Mouse (Mus musculus) liver, adult 2 months (tissue): Measurements from ENCODE around the gene Tmc3. TPM values are rescaled to one million over a fixed set of nuclear protein-coding genes. Genes with fewer than 3 reads are reported as not detected.
A peak's percentile ranks its signal among the peaks of the same experiment; 100 is the strongest.

Experiments
- DNase-seq: peaks from one replicate; pipeline ENCODE4 v3.0.0-alpha.2; 2011; ENCODE audit warnings: low read depth, low spot score; ENCODE audit errors: extremely low read depth
- H3K27ac ChIP-seq: fragments of 200-500 bp; replicated peaks from 2 replicates; pipeline ENCODE4 v1.5.1; 2012; ENCODE audit warnings: low read depth, mild to moderate bottlenecking, control low read depth, inconsistent platforms, low read length; ENCODE audit not compliant: insufficient read depth
- H3K27me3 ChIP-seq: fragments of 200-500 bp; 2 replicates; pipeline ENCODE4 v1.6.1; 2012; ENCODE audit warnings: mild to moderate bottlenecking, moderate library complexity, low read length, inconsistent platforms; ENCODE audit not compliant: control insufficient read depth, insufficient read depth
- H3K36me3 ChIP-seq: fragments of 200-500 bp; 2 replicates; pipeline ENCODE4 v1.6.1; 2012; ENCODE audit warnings: low read length, inconsistent platforms; ENCODE audit not compliant: control insufficient read depth, insufficient read depth
- H3K4me1 ChIP-seq: fragments of 200-500 bp; 2 replicates; pipeline ENCODE4 v1.6.1; 2011; ENCODE audit warnings: low read length; ENCODE audit not compliant: control insufficient read depth, insufficient read depth
- H3K4me3 ChIP-seq: fragments of 200-500 bp; 2 replicates; pipeline ENCODE4 v1.5.1; 2011; ENCODE audit warnings: low read depth, mild to moderate bottlenecking, control low read depth, low read length, moderate library complexity; ENCODE audit not compliant: insufficient read depth
- H3K79me2 ChIP-seq: fragments of 200-500 bp; 2 replicates; pipeline ENCODE4 v1.6.1; 2012; ENCODE audit warnings: inconsistent platforms, mild to moderate bottlenecking, low read length, moderate library complexity; ENCODE audit not compliant: control insufficient read depth, insufficient read depth
- H3K9ac ChIP-seq: fragments of 200-500 bp; 2 replicates; pipeline ENCODE4 v1.6.1; 2012; ENCODE audit warnings: low read depth, mild to moderate bottlenecking, control low read depth, inconsistent platforms, low read length
- CTCF ChIP-seq: fragments of 200-500 bp; IDR thresholded peaks from 2 replicates; pipeline ENCODE4 v1.5.1; 2011; ENCODE audit warnings: low read depth, low read length, control low read depth
- POLR2A ChIP-seq: fragments of 200-500 bp; IDR thresholded peaks from 2 replicates; pipeline ENCODE4 v1.6.1; 2011; ENCODE audit warnings: low read length, control low read depth; ENCODE audit not compliant: insufficient read depth; ENCODE audit errors: extremely low read depth
- WGBS: fragments of 180-500 bp; shearing (Covaris S2); methylation state at CpG from one replicate; pipeline ENCODE4 v1.1.7; 2018; 5-methylcytosine and 5-hydroxymethylcytosine counted together
- polyA plus RNA-seq: library from polyadenylated mRNA; depleted of rRNA; stranded (reverse); fragments of >200 nt; gene quantifications from 2 replicates; pipeline ENCODE4 v1.2.3, GENCODE M21; 2012
- total RNA-seq: library from RNA; depleted of rRNA; stranded (reverse); fragments of >200 nt; gene quantifications from 2 replicates; pipeline ENCODE4 v1.2.3, GENCODE M21; 2014

Tmc3 gene
- total and polyA plus RNA-seq, 2 experiments: 0.15 to 0.28 TPM

DNA sequence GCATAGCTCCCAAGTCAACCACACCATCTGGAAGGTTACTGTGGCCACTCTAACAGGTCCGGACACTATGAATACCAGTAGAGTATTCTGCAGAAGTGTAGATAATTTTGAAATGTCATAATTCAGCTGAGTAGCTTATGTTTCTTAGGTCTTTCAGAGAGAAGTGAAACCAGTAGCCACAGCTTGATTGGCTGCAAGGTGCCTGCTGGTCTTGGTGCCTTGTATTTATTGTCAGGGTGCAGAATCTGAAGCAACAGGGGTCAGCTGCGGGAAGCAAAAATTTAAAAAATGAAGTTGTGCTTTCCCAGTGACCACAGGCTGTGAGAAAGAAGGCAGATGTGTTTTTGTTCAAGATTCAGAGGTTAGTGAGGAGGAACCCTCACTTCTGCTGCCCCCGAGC lies 31.5 kb downstream of the Tmc3 start:
- DNase-seq: peak; percentile 15
- TF ChIP-seq POLR2A: no peak
- no peak for TF ChIP-seq CTCF
- Histone ChIP-seq H3K79me2 (no peaks in the 10 kb centered on the region), H3K4me3 (no peak overlapping the region), H3K36me3 (no peaks in the 10 kb centered on the region), H3K27me3 (no peaks in the 10 kb centered on the region), H3K4me1 (peaks cover 4% of the 10 kb centered on the region), H3K27ac (no peak overlapping the region), H3K9ac (no peak overlapping the region)
- WGBS: 87% methylated on average over 3 of the region's 3 CpGs

DNA sequence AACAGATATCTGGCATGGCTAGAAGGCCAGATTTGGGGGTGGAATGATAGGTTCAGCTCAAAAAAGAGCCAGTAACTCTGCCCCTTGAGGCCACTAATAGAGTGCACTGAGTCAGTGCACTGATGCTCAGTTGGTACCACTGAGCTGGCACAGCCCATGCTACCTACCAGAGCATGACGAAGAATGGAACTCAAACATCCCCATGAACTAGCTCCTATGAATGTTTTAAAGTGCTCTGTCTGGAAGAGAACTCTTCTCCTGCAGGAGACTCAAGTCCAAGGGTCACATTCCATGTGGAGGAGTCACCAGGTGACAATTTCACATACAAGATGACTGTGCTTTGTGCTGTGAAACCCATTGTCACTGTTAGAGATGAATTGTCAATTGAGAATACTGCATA lies 34.0 kb downstream of the Tmc3 start:
- no peaks in the 10 kb centered on the region for H3K79me2 ChIP-seq
- H3K36me3 ChIP-seq: no peaks in the 10 kb centered on the region
- TF ChIP-seq POLR2A: no peak
- TF ChIP-seq CTCF: no peak
- no peak overlapping the region for H3K27ac ChIP-seq
- H3K4me1 ChIP-seq: no peaks in the 10 kb centered on the region
- no peak for DNase-seq
- no peaks in the 10 kb centered on the region for H3K27me3 ChIP-seq
- 97% methylated on average over 1 of the region's 1 CpGs for WGBS
- no peak overlapping the region for H3K4me3 ChIP-seq
- no peak overlapping the region for H3K9ac ChIP-seq

GRCm38 (mm10) chr7:83622582-83622981 lies 37.9 kb downstream of the Tmc3 start:
- DNase-seq: no peak
- H3K4me3 ChIP-seq: no peak overlapping the region

GRCm38 (mm10) chr7:83624065-83624464 lies 39.3 kb downstream of the Tmc3 start:
- WGBS: 82% methylated on average over 1 of the region's 1 CpGs
- Histone ChIP-seq H3K4me3 (no peak overlapping the region), H3K79me2 (no peaks in the 10 kb centered on the region), H3K4me1 (no peaks in the 10 kb centered on the region), H3K36me3 (no peaks in the 10 kb centered on the region), H3K9ac (no peak overlapping the region), H3K27me3 (no peaks in the 10 kb centered on the region), H3K27ac (no peak overlapping the region)
- no peak for TF ChIP-seq POLR2A
- TF ChIP-seq CTCF: no peak
- no peak for DNase-seq

More at GRCm38 (mm10) chr7:83622582-83622981, 37.9 kb downstream of the Tmc3 start:
- Histone ChIP-seq H3K79me2 (no peaks in the 10 kb centered on the region), H3K9ac (no peak overlapping the region), H3K4me1 (no peaks in the 10 kb centered on the region), H3K36me3 (no peaks in the 10 kb centered on the region), H3K27me3 (no peaks in the 10 kb centered on the region), H3K27ac (no peak overlapping the region)
- TF ChIP-seq CTCF (no peak), POLR2A (no peak)
- 88% methylated on average over 6 of the region's 6 CpGs for WGBS

DNA sequence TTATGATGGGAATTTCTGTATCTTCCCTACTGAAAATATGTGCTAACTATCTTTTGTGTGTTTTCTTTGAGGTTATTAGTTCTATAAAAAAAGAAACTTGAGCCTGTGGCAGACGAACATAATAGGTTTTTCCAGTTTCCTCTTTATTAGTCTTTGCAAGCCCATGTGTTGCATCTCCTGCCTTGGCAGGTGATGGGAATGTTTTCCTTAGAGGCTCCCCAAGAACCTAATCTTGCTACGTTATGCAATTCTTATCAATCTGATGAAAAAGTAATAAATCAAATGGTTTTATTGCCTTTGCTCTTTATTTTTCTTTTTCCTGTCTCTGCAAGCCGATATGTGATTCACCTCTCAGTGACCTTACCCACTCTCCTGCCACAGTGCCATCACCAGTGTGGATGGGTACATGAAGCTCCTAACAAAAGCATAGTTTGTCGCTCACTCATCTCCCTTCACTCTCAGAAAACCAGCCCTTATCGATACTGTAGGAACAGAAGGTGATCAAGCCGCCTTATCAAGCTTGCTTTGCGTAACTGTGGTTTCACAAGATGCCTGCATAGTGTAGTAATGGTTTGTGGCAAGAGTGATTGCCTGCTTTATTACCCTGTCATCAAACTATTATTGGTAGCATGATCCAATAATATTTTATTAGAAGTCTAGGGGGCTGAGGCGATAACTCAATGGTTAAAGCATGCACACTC lies 42.0 kb downstream of the Tmc3 start:
- Histone ChIP-seq H3K79me2 (no peaks in the 10 kb centered on the region), H3K36me3 (no peaks in the 10 kb centered on the region), H3K4me3 (no peak overlapping the region), H3K9ac (no peak overlapping the region), H3K4me1 (no peaks in the 10 kb centered on the region), H3K27ac (no peak overlapping the region), H3K27me3 (no peaks in the 10 kb centered on the region)
- peak; percentile 61 for DNase-seq
- WGBS: 66% methylated on average over 8 of the region's 8 CpGs
- no peak for TF ChIP-seq CTCF
- no peak for TF ChIP-seq POLR2A

GRCm38 (mm10) chr7:83627369-83627768 lies 42.6 kb downstream of the Tmc3 start:
- Histone ChIP-seq H3K79me2 (no peaks in the 10 kb centered on the region), H3K4me3 (no peak overlapping the region), H3K36me3 (no peaks in the 10 kb centered on the region), H3K4me1 (no peaks in the 10 kb centered on the region), H3K9ac (no peak overlapping the region), H3K27ac (no peak overlapping the region), H3K27me3 (no peaks in the 10 kb centered on the region)
- TF ChIP-seq POLR2A: no peak
- no peak for TF ChIP-seq CTCF
- DNase-seq: no peak
- WGBS: 86% methylated on average over 4 of the region's 4 CpGs
